Mouse (Mus musculus): ENCODE data around the gene Boc.

GRCm38 (mm10) chr16:44553861-44554260 is 4.8 kb downstream of the Boc start:
- TF ChIP-seq POLR2A (IDR thresholded peaks at IDR 0.05; ENCODE audit: insufficient read depth, low read depth, low read length): no peak
- no peak for TF ChIP-seq CTCF (IDR thresholded peaks at IDR 0.05)

Data from heart, adult 2 months (tissue).